Mouse (Mus musculus) CD4-positive helper T cell, adult 2 months (primary cell): ENCODE results near the gene Trp53bp2.

Source experiments
- DNase-seq: peaks from one replicate; pipeline ENCODE4 v3.0.0-alpha.2; 2012; ENCODE audit warnings: low read depth, missing footprints, low spot score

Trp53bp2 gene

GRCm38 (mm10) chr1:182408684-182409327 lies at the start of gene Trp53bp2:
TSS of gene Trp53bp2 (plus strand) at chr1:182409172.
- peak; percentile 99 for DNase-seq

- DNase-seq: peak; percentile 54
Observed at GRCm38 (mm10) chr1:182362703-182363102, 46.3 kb upstream of the Trp53bp2 start.

- DNase-seq: peak; percentile 46
Observed at GRCm38 (mm10) chr1:182363683-182364404, 45.1 kb upstream of the Trp53bp2 start.

GRCm38 (mm10) chr1:182368309-182368708 lies 40.7 kb upstream of the Trp53bp2 start:
- DNase-seq: no peak

- no peak for DNase-seq
Observed at GRCm38 (mm10) chr1:182368782-182369181, 40.2 kb upstream of the Trp53bp2 start.

GRCm38 (mm10) chr1:182369435-182369834 lies 39.5 kb upstream of the Trp53bp2 start:
- no peak for DNase-seq

- DNase-seq: no peak
Observed at GRCm38 (mm10) chr1:182371891-182372290, 37.1 kb upstream of the Trp53bp2 start.

- DNase-seq: peak; percentile 59
Observed at GRCm38 (mm10) chr1:182376221-182376620, 32.8 kb upstream of the Trp53bp2 start.

- no peak for DNase-seq
Observed at GRCm38 (mm10) chr1:182376826-182377225, 32.1 kb upstream of the Trp53bp2 start.

GRCm38 (mm10) chr1:182377519-182377918 lies 31.5 kb upstream of the Trp53bp2 start:
- no peak for DNase-seq

GRCm38 (mm10) chr1:182378205-182378835 lies 30.7 kb upstream of the Trp53bp2 start:
- no peak for DNase-seq

- no peak for DNase-seq
Observed at GRCm38 (mm10) chr1:182378876-182379275, 30.1 kb upstream of the Trp53bp2 start.

- DNase-seq: no peak
Observed at GRCm38 (mm10) chr1:182380683-182381082, 28.3 kb upstream of the Trp53bp2 start.

GRCm38 (mm10) chr1:182381327-182381726 lies 27.6 kb upstream of the Trp53bp2 start:
- DNase-seq: no peak

GRCm38 (mm10) chr1:182383096-182383495 lies 25.9 kb upstream of the Trp53bp2 start:
- peak; percentile 81 for DNase-seq

GRCm38 (mm10) chr1:182386449-182386848 lies 22.5 kb upstream of the Trp53bp2 start:
- DNase-seq: no peak

- DNase-seq: no peak
Observed at GRCm38 (mm10) chr1:182388729-182389128, 20.2 kb upstream of the Trp53bp2 start.

GRCm38 (mm10) chr1:182398171-182398570 lies 10.8 kb upstream of the Trp53bp2 start:
- DNase-seq: no peak

- DNase-seq: no peak
Observed at GRCm38 (mm10) chr1:182398780-182399179, 10.2 kb upstream of the Trp53bp2 start.

GRCm38 (mm10) chr1:182399205-182399604 lies 9.8 kb upstream of the Trp53bp2 start:
- DNase-seq: no peak

- DNase-seq: no peak
Observed at GRCm38 (mm10) chr1:182399908-182400307, 9.1 kb upstream of the Trp53bp2 start.

- no peak for DNase-seq
Observed at GRCm38 (mm10) chr1:182403076-182403475, 5.9 kb upstream of the Trp53bp2 start.

- DNase-seq: no peak
Observed at GRCm38 (mm10) chr1:182406621-182407020, 2.4 kb upstream of the Trp53bp2 start.
